12 mouse cellular contexts compared by ENCODE assay signal in the genomic region with DNA sequence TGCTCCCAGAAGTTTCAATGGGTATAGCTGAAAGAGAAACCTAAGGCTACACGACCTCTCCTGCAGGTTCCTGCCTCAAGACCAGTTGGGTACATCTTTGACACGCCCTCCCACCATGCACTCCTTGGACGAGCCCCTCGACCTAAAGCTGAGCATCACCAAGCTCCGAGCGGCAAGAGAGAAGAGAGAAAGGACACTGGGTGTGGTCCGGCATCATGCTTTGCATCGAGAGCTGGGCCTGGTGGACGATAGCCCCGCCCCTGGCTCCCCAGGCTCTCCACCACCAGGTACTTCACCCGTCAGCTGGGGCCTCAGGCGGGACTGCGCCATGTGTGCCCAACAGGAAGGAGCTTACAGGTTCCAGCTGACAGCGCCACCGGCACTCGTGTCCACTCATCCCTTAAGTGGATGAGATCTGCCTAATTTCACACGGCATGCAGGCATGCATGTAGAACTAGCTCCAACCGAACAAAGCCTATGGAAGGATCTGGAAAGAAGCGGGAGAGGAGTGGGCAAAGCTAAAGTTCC. TPM values are rescaled to one million over a fixed set of nuclear protein-coding genes. Genes with fewer than 3 reads are reported as not detected.
DNase-seq lines count a peak whose midpoint lies in the region; ATAC-seq and TF ChIP-seq lines count a peak whose summit lies in the region.
"Had no signal": no experiment of that assay in that cellular context is flagged by ENCODE, and none has a peak within 500 bp of the region (broad histone marks: within the 10 kb centered on the region; RNA-seq: fewer than 3 reads in every experiment).

No protein-coding gene starts in this region.

- H3K4me2 ChIP-seq in heart, embryonic 11.5 days: no peak overlapping the region
- H3K4me2 ChIP-seq in lung, embryonic 16.5 days (ENCODE audit: low read depth, low read length): no peak overlapping the region
- peak overlapping the region; percentile 60 for H3K4me2 ChIP-seq in myocyte (ENCODE audit: low read depth)
- H3K4me2 ChIP-seq: forebrain, embryonic 12.5 days; heart, embryonic 12.5 days; liver, embryonic 13.5 days had no signal

- no peak for TF ChIP-seq POLR2A in lung, adult 2 months (IDR thresholded peaks at IDR 0.05; ENCODE audit: borderline replicate concordance, extremely low read depth, low read depth, low read length)
- no peak for TF ChIP-seq POLR2A in myocyte (IDR thresholded peaks at IDR 0.05; ENCODE audit: insufficient read length, low read depth)

- no peak overlapping the region for H3K9ac ChIP-seq in heart, embryonic 11.5 days (ENCODE audit: low read depth, low read length)
- H3K9ac ChIP-seq in lung, embryonic 16.5 days (ENCODE audit: low read length): no peak overlapping the region
- H3K9ac ChIP-seq: forebrain, embryonic 12.5 days; heart, embryonic 12.5 days; liver, embryonic 13.5 days had no signal

- H3K4me3 ChIP-seq in heart, embryonic 11.5 days (ENCODE audit: low read depth, low read length): no peak overlapping the region
- H3K4me3 ChIP-seq in lung, embryonic 16.5 days (ENCODE audit: low read length): no peak overlapping the region
- H3K4me3 ChIP-seq in lung, adult 2 months (replicated peaks; ENCODE audit: extremely low read depth, low read depth, low read length): no peak overlapping the region
- H3K4me3 ChIP-seq in limb, embryonic 10.5 days: no peak overlapping the region
- no peak overlapping the region for H3K4me3 ChIP-seq in myocyte
- H3K4me3 ChIP-seq: forebrain, embryonic 12.5 days; heart, embryonic 12.5 days; liver, embryonic 13.5 days had no signal

- H3K27ac ChIP-seq in heart, embryonic 11.5 days (ENCODE audit: low read depth, low read length): peak overlapping the region; percentile 10; the same call in 1 of the 2 replicates
- 0 out of 2 replicates have a peak overlapping the region, but pooled peaks have one; percentile 7 for H3K27ac ChIP-seq in lung, embryonic 16.5 days (ENCODE audit: low read length)
- peak overlapping the region; percentile 68; the same call in 1 of the 2 replicates for H3K27ac ChIP-seq in limb, embryonic 10.5 days
- H3K27ac ChIP-seq: forebrain, embryonic 12.5 days; liver, embryonic 13.5 days; stomach, postnatal 0 days had no signal

- peaks cover 23% of the 10 kb centered on the region for H3K36me3 ChIP-seq in heart, embryonic 11.5 days (ENCODE audit: control insufficient read depth, insufficient read depth, low read length)
- H3K36me3 ChIP-seq in lung, embryonic 16.5 days (ENCODE audit: control insufficient read depth, insufficient read depth, low read length): peaks cover 14% of the 10 kb centered on the region
- H3K36me3 ChIP-seq in limb, embryonic 10.5 days: peaks cover 54% of the 10 kb centered on the region
- peaks cover 21% of the 10 kb centered on the region for H3K36me3 ChIP-seq in myocyte (ENCODE audit: control insufficient read depth, insufficient read depth)

- peaks cover 46% of the 10 kb centered on the region for H3K4me1 ChIP-seq in heart, embryonic 11.5 days (ENCODE audit: control insufficient read depth, insufficient read depth, low read length)
- peaks cover 48% of the 10 kb centered on the region for H3K4me1 ChIP-seq in lung, embryonic 16.5 days (replicated peaks; ENCODE audit: control insufficient read depth, insufficient read depth, low read length)
- H3K4me1 ChIP-seq in lung, adult 2 months (ENCODE audit: control insufficient read depth, insufficient read depth, low read length): peaks cover 33% of the 10 kb centered on the region
- H3K4me1 ChIP-seq in limb, embryonic 10.5 days: peaks cover 52% of the 10 kb centered on the region

- 84% methylated on average over 19 of the region's 19 CpGs for WGBS in heart, embryonic 11.5 days (ENCODE audit: insufficient replicate concordance)
- WGBS in lung, embryonic 16.5 days: 69% methylated on average over 19 of the region's 19 CpGs
- WGBS in lung, adult 2 months: 66% methylated on average over 19 of the region's 19 CpGs
- 83% methylated on average over 19 of the region's 19 CpGs for WGBS in limb, embryonic 10.5 days

- no peaks in the 10 kb centered on the region for H3K27me3 ChIP-seq in heart, embryonic 11.5 days (ENCODE audit: control insufficient read depth, insufficient read depth, low read length)
- no peaks in the 10 kb centered on the region for H3K27me3 ChIP-seq in lung, embryonic 16.5 days (ENCODE audit: control insufficient read depth, insufficient read depth, low read depth, low read length)
- H3K27me3 ChIP-seq in limb, embryonic 10.5 days (ENCODE audit: low read depth, poor library complexity, severe bottlenecking): no peaks in the 10 kb centered on the region
- H3K27me3 ChIP-seq in myocyte (ENCODE audit: control insufficient read depth, insufficient read depth, insufficient read length): no peaks in the 10 kb centered on the region
- H3K27me3 ChIP-seq: CH12.LX; forebrain, embryonic 12.5 days; heart, embryonic 12.5 days; liver, embryonic 13.5 days had no signal

- H3ac ChIP-seq in myocyte (ENCODE audit: control insufficient read depth, insufficient read length): no peak overlapping the region

- DNase-seq in heart, postnatal 36 days: no peak
- no peak for DNase-seq in lung, adult 2 months
- no peak for DNase-seq in limb, embryonic 10.5 days (ENCODE audit: low spot score)
- no peak for DNase-seq in ovary, postnatal 10 days (ENCODE audit: low spot score)

- intact Hi-C loops in heart, postnatal 36 days (cut with DNase I): loop anchor here (5.0 kb wide), 2 partner anchors 121 to 291 kb away; no protein-coding TSS in a partner anchor

- no peak for TF ChIP-seq CTCF in lung, adult 2 months (IDR thresholded peaks at IDR 0.05; ENCODE audit: insufficient read depth, low read length)

- H3K79me2 ChIP-seq in myocyte (ENCODE audit: control insufficient read depth, insufficient read depth): peaks cover 52% of the 10 kb centered on the region

- no peak for ATAC-seq in heart, embryonic 11.5 days (replicated peaks; ENCODE audit: insufficient number of reproducible peaks, low FRiP score, low TSS enrichment)
- ATAC-seq in lung, embryonic 16.5 days (ENCODE audit: low read depth): peak; percentile 9; the same call in 1 of the 2 replicates

- no peaks in the 10 kb centered on the region for H3K9me3 ChIP-seq in heart, embryonic 11.5 days (replicated peaks; ENCODE audit: control insufficient read depth, low read length)
- no peaks in the 10 kb centered on the region for H3K9me3 ChIP-seq in lung, embryonic 16.5 days (ENCODE audit: control insufficient read depth, low read length)
- no peaks in the 10 kb centered on the region for H3K9me3 ChIP-seq in limb, embryonic 10.5 days (replicated peaks)
- H3K9me3 ChIP-seq: forebrain, embryonic 12.5 days; heart, embryonic 12.5 days; liver, embryonic 13.5 days had no signal

TF ChIP-seq in myocyte, 11 proteins besides CTCF, POLR2A, EP300 and RAD21:
- no peak for TF ChIP-seq TCF12 (IDR thresholded peaks at IDR 0.05; ENCODE audit: insufficient read depth, poor library complexity, severe bottlenecking)
- no peak for TF ChIP-seq POLR2AphosphoS2 (IDR thresholded peaks at IDR 0.05; ENCODE audit: insufficient read length, low read depth)
- TF ChIP-seq E2F4 (IDR thresholded peaks at IDR 0.05; ENCODE audit: insufficient read depth): no peak

RNA-seq across cellular contexts. Expression of a gene that starts 14.1 kb away (rescaled TPM):
- polyA plus RNA-seq in heart, embryonic 11.5 days (2014; fragmentation: Nextera tagmentation; extraction: Ambion mirVana): 19.3 and 23.3 TPM in 2 replicates
- 10 to 100 TPM; 16.0 to 16.7 TPM for total RNA-seq in heart, postnatal 36 days (2021)
- 21.3 and 23.7 TPM in 2 replicates for polyA plus RNA-seq in lung, embryonic 16.5 days (2015; fragmentation: Nextera tagmentation; extraction: Ambion mirVana)
- polyA plus RNA-seq in lung, adult 2 months (2012; rRNA removed): 66.5 and 76.4 TPM in 2 replicates
- polyA plus RNA-seq in limb, embryonic 10.5 days (2016; fragmentation: Nextera tagmentation; extraction: Ambion mirVana): 27.0 and 30.7 TPM in 2 replicates
- 29.6 TPM for polyA plus RNA-seq in myocyte (2012; fragmentation: generic; extraction: Trizol)

RNA-seq across cellular contexts. Expression of a gene that starts 16.2 kb away (rescaled TPM):
- polyA plus RNA-seq in heart, embryonic 11.5 days (2014; fragmentation: Nextera tagmentation; extraction: Ambion mirVana): 119 and 134 TPM in 2 replicates
- 100 to 1,000 TPM; 134 to 150 TPM for total RNA-seq in heart, postnatal 36 days (2021)
- polyA plus RNA-seq in lung, embryonic 16.5 days (2015; fragmentation: Nextera tagmentation; extraction: Ambion mirVana): 89.9 and 96.2 TPM in 2 replicates
- polyA plus RNA-seq in lung, adult 2 months (2012; rRNA removed): 8.4 and 12.3 TPM in 2 replicates
- 108 and 113 TPM in 2 replicates for polyA plus RNA-seq in limb, embryonic 10.5 days (2016; fragmentation: Nextera tagmentation; extraction: Ambion mirVana)
- polyA plus RNA-seq in myocyte (2012; fragmentation: generic; extraction: Trizol): 98.6 TPM

RNA-seq across cellular contexts. Expression of a gene that starts 31.1 kb away (rescaled TPM):
- 9.5 and 10.6 TPM in 2 replicates for polyA plus RNA-seq in heart, embryonic 11.5 days (2014; fragmentation: Nextera tagmentation; extraction: Ambion mirVana)
- total RNA-seq in heart, postnatal 36 days (2021): 10 to 100 TPM in 1 of 2 experiments, 1 to 10 TPM in 1; 9.2 to 11.0 TPM
- 28.5 and 30.4 TPM in 2 replicates for polyA plus RNA-seq in lung, embryonic 16.5 days (2015; fragmentation: Nextera tagmentation; extraction: Ambion mirVana)
- polyA plus RNA-seq in lung, adult 2 months (2012; rRNA removed): 86.4 and 91.1 TPM in 2 replicates
- polyA plus RNA-seq in limb, embryonic 10.5 days (2016; fragmentation: Nextera tagmentation; extraction: Ambion mirVana): 22.5 and 28.3 TPM in 2 replicates
- 34.7 TPM for polyA plus RNA-seq in myocyte (2012; fragmentation: generic; extraction: Trizol)

RNA-seq across cellular contexts. Expression of a gene that starts 31.2 kb away (rescaled TPM):
- 63.6 and 72.6 TPM in 2 replicates for polyA plus RNA-seq in heart, embryonic 11.5 days (2014; fragmentation: Nextera tagmentation; extraction: Ambion mirVana)
- total RNA-seq in heart, postnatal 36 days (2021): 100 to 1,000 TPM; 143 to 164 TPM
- 61.3 and 61.9 TPM in 2 replicates for polyA plus RNA-seq in lung, embryonic 16.5 days (2015; fragmentation: Nextera tagmentation; extraction: Ambion mirVana)
- polyA plus RNA-seq in lung, adult 2 months (2012; rRNA removed): 16.1 and 21.2 TPM in 2 replicates
- polyA plus RNA-seq in limb, embryonic 10.5 days (2016; fragmentation: Nextera tagmentation; extraction: Ambion mirVana): 64.1 and 70.2 TPM in 2 replicates
- polyA plus RNA-seq in myocyte (2012; fragmentation: generic; extraction: Trizol): 69.5 TPM

RNA-seq across cellular contexts. Expression of a gene that starts 48.9 kb away (rescaled TPM):
- 7.3 and 9.4 TPM in 2 replicates for polyA plus RNA-seq in heart, embryonic 11.5 days (2014; fragmentation: Nextera tagmentation; extraction: Ambion mirVana)
- total RNA-seq in heart, postnatal 36 days (2021): 1 to 10 TPM; 4.4 to 4.6 TPM
- 13.2 and 15.5 TPM in 2 replicates for polyA plus RNA-seq in lung, embryonic 16.5 days (2015; fragmentation: Nextera tagmentation; extraction: Ambion mirVana)
- polyA plus RNA-seq in lung, adult 2 months (2012; rRNA removed): 6.0 and 6.9 TPM in 2 replicates
- 41.4 and 48.5 TPM in 2 replicates for polyA plus RNA-seq in limb, embryonic 10.5 days (2016; fragmentation: Nextera tagmentation; extraction: Ambion mirVana)
- polyA plus RNA-seq in myocyte (2012; fragmentation: generic; extraction: Trizol): 4.0 TPM

Comparison
In these comparisons a context has a peak if more than half of its experiments do, and no peak if none do; other contexts are left out.
1. H3K27ac ChIP-seq: peak in every context shown above with its lines; median percentile 68 in limb, embryonic 10.5 days; 10 in heart, embryonic 11.5 days; 7 in lung, embryonic 16.5 days.